Mouse (Mus musculus) cerebellum, adult 2 months (tissue): ENCODE results near the gene Ube4b. TPM values are rescaled to one million over a fixed set of nuclear protein-coding genes. Genes with fewer than 3 reads are reported as not detected.

Experiments
- DNase-seq, 2 experiments: peaks; one replicate each; pipeline ENCODE4 v3.0.0; 2021
- H3K27ac ChIP-seq: fragments of 200-500 bp; 2 replicates; pipeline ENCODE4 v1.5.1; 2012; ENCODE audit warnings: low read length, control low read depth, inconsistent platforms; ENCODE audit not compliant: insufficient read depth
- H3K27me3 ChIP-seq: fragments of 200-500 bp; 2 replicates; pipeline ENCODE4 v1.6.1; 2012; ENCODE audit warnings: inconsistent platforms, mild to moderate bottlenecking, low read length, moderate library complexity; ENCODE audit not compliant: control insufficient read depth, insufficient read depth
- H3K4me1 ChIP-seq: fragments of 200-500 bp; 2 replicates; pipeline ENCODE4 v1.6.1; 2011; ENCODE audit warnings: low read length; ENCODE audit not compliant: control insufficient read depth, insufficient read depth
- H3K4me3 ChIP-seq: fragments of 200-500 bp; replicated peaks from 2 replicates; pipeline ENCODE3; 2011; ENCODE audit warnings: mild to moderate bottlenecking, low read depth, low read length, control low read depth; ENCODE audit not compliant: insufficient read depth
- CTCF ChIP-seq: fragments of 200-500 bp; IDR thresholded peaks from 2 replicates; pipeline ENCODE4 v1.5.1; 2011; ENCODE audit warnings: low read depth, mild to moderate bottlenecking, control low read depth, low read length, moderate library complexity, borderline replicate concordance; ENCODE audit not compliant: insufficient read depth
- POLR2A ChIP-seq: fragments of 200-500 bp; IDR thresholded peaks from 2 replicates; pipeline ENCODE4 v1.6.1; 2011; ENCODE audit warnings: low read length, control low read depth, borderline replicate concordance; ENCODE audit not compliant: insufficient read depth
- WGBS: fragments of 180-500 bp; shearing (Covaris S2); methylation state at CpG from one replicate; pipeline ENCODE4 v1.1.7; 2018; 5-methylcytosine and 5-hydroxymethylcytosine counted together
- polyA plus RNA-seq: library from polyadenylated mRNA; depleted of rRNA; stranded (reverse); fragments of >200 nt; gene quantifications from 2 replicates; pipeline ENCODE4 v1.2.3, GENCODE M21; 2012

Ube4b gene
- polyA plus RNA-seq, 1 experiment = 132 TPM

GRCm38 (mm10) chr4:149354671-149355070, 71.9 kb downstream of the Ube4b start:
- 96% methylated on average over 8 of the region's 8 CpGs for WGBS
- Histone ChIP-seq H3K4me3 (no peak overlapping the region), H3K4me1 (no peaks in the 10 kb centered on the region), H3K27me3 (no peaks in the 10 kb centered on the region), H3K27ac (no peak overlapping the region)
- no peak for DNase-seq
- TF ChIP-seq POLR2A (no peak), CTCF (no peak)

GRCm38 (mm10) chr4:149351596-149352150, 74.9 kb downstream of the Ube4b start:
- TF ChIP-seq POLR2A (no peak), CTCF (no peak)
- 75% methylated on average over 8 of the region's 8 CpGs for WGBS
- H3K27ac ChIP-seq = no peak overlapping the region
- no peak overlapping the region for H3K4me3 ChIP-seq
- no peak for DNase-seq
- no peaks in the 10 kb centered on the region for H3K4me1 ChIP-seq
- no peaks in the 10 kb centered on the region for H3K27me3 ChIP-seq

GRCm38 (mm10) chr4:149348963-149349362, 77.6 kb downstream of the Ube4b start:
- WGBS = 69% methylated on average over 5 of the region's 5 CpGs
- Histone ChIP-seq H3K4me3 (no peak overlapping the region), H3K27ac (no peak overlapping the region), H3K4me1 (peaks cover 5% of the 10 kb centered on the region), H3K27me3 (no peaks in the 10 kb centered on the region)
- TF ChIP-seq POLR2A (no peak), CTCF (peak; percentile 49; the same call in 1 of the 2 replicates)
- no peak for DNase-seq

GRCm38 (mm10) chr4:149345873-149346272, 80.7 kb downstream of the Ube4b start:
- TF ChIP-seq CTCF = no peak
- no peak for TF ChIP-seq POLR2A
- Histone ChIP-seq H3K4me3 (no peak overlapping the region), H3K4me1 (peaks cover 5% of the 10 kb centered on the region), H3K27me3 (no peaks in the 10 kb centered on the region), H3K27ac (no peak overlapping the region)
- DNase-seq = no peak
- 81% methylated on average over 5 of the region's 5 CpGs for whole genome bisulfite sequencing

GRCm38 (mm10) chr4:149344311-149344710, 82.2 kb downstream of the Ube4b start:
- WGBS = 66% methylated on average over 8 of the region's 8 CpGs
- Histone ChIP-seq H3K27ac (no peak overlapping the region), H3K27me3 (no peaks in the 10 kb centered on the region), H3K4me3 (no peak overlapping the region), H3K4me1 (peaks cover 5% of the 10 kb centered on the region)
- TF ChIP-seq POLR2A (no peak), CTCF (no peak)
- no peak for DNase-seq

- H3K27me3 ChIP-seq = no peaks in the 10 kb centered on the region
- no peak for TF ChIP-seq POLR2A
- no peak for TF ChIP-seq CTCF
- DNase-seq = no peak
- no peak overlapping the region for H3K27ac ChIP-seq
- 48% methylated on average over 2 of the region's 2 CpGs for WGBS
- H3K4me1 ChIP-seq = peaks cover 11% of the 10 kb centered on the region
- H3K4me3 ChIP-seq = no peak overlapping the region
Measured at GRCm38 (mm10) chr4:149340680-149341079, 85.9 kb downstream of the Ube4b start.

GRCm38 (mm10) chr4:149339426-149340214, 86.9 kb downstream of the Ube4b start:
- H3K4me1 ChIP-seq = peaks cover 15% of the 10 kb centered on the region
- WGBS = 81% methylated on average over 5 of the region's 5 CpGs
- H3K27ac ChIP-seq = peak overlapping the region; percentile 31; the same call in 1 of the 2 replicates
- DNase-seq = no peak
- TF ChIP-seq POLR2A (no peak), CTCF (no peak)
- no peak overlapping the region for H3K4me3 ChIP-seq
- no peaks in the 10 kb centered on the region for H3K27me3 ChIP-seq

GRCm38 (mm10) chr4:149338137-149338536, 88.4 kb downstream of the Ube4b start:
- Histone ChIP-seq H3K4me3 (no peak overlapping the region), H3K27ac (no peak overlapping the region), H3K27me3 (no peaks in the 10 kb centered on the region), H3K4me1 (peaks cover 9% of the 10 kb centered on the region)
- no peak for DNase-seq
- WGBS = 85% methylated on average over 2 of the region's 2 CpGs
- TF ChIP-seq CTCF (no peak), POLR2A (no peak)
